Mouse (Mus musculus): ENCODE data around the gene Usp6nl.

DNA sequence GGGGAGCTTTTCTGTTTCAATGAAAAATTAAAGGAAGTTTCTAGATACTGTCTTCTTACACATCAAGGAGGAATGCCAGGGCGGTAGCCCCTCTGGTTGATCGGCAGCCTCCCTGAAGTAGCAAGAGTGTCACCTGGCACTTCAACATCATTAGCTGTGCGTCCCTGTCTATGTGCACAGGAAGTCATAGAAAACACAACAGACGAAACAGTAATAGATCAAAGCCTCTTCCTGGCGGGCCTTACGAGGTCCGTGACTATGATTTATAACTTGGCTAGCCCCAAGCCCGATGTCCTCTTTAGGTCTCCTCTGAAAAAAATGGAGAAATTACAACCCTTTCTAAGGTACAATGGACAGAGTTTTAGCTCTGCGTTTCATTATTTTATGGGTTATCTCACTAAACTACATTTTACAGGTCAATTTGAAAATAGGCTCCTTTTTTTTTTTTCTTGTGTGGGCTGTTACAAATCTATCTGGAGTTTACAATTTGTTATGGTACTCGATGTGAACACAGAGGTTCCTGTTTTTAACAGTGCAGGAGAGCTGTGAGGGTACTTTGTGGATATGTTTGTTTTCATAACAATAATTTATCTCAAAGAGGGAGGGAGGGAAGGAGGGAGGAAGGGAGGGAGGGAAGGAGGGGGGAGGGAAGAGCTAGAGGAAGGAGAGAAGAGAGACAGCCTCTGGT lies 42.7 kb upstream of the Usp6nl start:
- TF ChIP-seq POLR2A (IDR thresholded peaks at IDR 0.05; ENCODE audit: extremely low read depth, insufficient read depth, low read length) (no peak), CTCF (IDR thresholded peaks at IDR 0.05; ENCODE audit: extremely low read depth, insufficient read depth, low read length) (no peak)

Measured in cortical plate, adult 2 months (tissue).